Mouse (Mus musculus) CH12.LX (cell line): ENCODE data around the gene Elovl7.

Source experiments
- CTCF ChIP-seq, 2 experiments: IDR thresholded peaks in 1 of 2; conservative IDR thresholded peaks in 1 of 2; 2 replicates each; pipeline ENCODE4 v1.5.1; 2011 to 2012; ENCODE audit warnings: low read depth in 2 of 2, low read length in 2 of 2, improper control_type of control experiment in 1 of 2, inconsistent platforms in 1 of 2, mild to moderate bottlenecking in 1 of 2, moderate library complexity in 1 of 2
- KAT2A ChIP-seq: IDR thresholded peaks from 2 replicates; pipeline ENCODE4 v1.6.1; 2012; ENCODE audit warnings: low read length, improper control_type of control experiment, inconsistent platforms; ENCODE audit not compliant: insufficient replicate concordance
- MAFK ChIP-seq: IDR thresholded peaks from 2 replicates; pipeline ENCODE4 v1.6.1; 2011; ENCODE audit warnings: low read length, improper control_type of control experiment; ENCODE audit not compliant: insufficient replicate concordance

DNA sequence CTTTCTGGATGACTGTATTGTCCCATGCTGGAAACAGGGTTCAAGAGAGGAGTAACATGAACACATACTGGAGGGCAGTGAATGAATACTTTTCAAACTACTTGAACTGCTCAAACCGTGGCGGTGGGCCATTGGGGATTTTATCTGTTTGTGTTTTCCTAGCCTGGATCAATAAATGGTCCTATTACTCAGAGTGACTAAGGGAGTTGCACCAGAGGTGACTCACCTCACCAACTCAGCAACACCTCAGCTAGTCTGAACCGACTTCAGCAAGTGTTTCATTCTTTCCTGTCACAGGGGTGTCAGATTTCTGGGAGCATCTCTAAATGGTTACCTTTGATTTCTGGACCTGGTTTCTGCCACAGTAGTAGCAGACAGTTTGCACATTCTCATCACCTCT lies 15.0 kb downstream of the Elovl7 start:
- TF ChIP-seq MAFK: no peak
- TF ChIP-seq CTCF (conservative IDR thresholded peaks at IDR 0.05 in 1 of 2, IDR thresholded peaks at IDR 0.05 in 1 of 2; ENCODE audit: low read depth in 2 of 2, low read length in 2 of 2): no peak
- TF ChIP-seq KAT2A: no peak
